Mouse (Mus musculus): ENCODE results near the gene Oas1d. TPM values are rescaled to one million over a fixed set of nuclear protein-coding genes. Genes with fewer than 3 reads are reported as not detected.
"Not testable (repeated sequence)": the region's sequence is repeated elsewhere in the genome, so short reads cannot be mapped to it uniquely, and the experiment has no call there.

The Oas1d gene
- not detected in 2 replicates for polyA plus RNA-seq (2012; ENCODE audit: insufficient read depth, insufficient read length, missing spikeins)

DNA sequence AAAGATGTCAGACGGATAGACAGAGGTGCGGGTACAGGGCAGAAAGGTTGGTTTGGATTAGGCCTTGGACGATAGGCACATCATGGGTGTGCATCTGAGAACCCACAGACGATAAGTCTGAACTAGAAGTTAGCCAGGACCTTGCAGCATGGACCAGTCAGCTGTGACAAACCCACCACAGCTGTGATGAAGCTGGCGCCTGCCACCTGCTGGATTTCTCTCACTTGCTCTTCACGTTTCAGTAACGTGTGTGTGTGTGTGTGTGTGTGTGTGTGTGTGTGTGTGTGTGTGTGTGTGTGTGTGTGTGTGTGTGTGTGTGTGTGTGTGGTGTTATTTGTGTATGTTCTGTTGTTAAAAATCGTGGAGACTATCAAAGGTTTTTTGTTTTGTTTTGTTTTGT is at the start of gene Oas1d:
TSS of gene Oas1d (plus strand) at position 333 of the 400 bp plus-strand sequence.
- H3K4me1 ChIP-seq (ENCODE audit: control insufficient read depth, insufficient read depth, insufficient read length, low read length); H3K4me3 ChIP-seq (ENCODE audit: insufficient read depth, low read depth, low read length); H3K27ac ChIP-seq (replicated peaks; ENCODE audit: low read depth, low read length): not testable (repeated sequence)

DNA sequence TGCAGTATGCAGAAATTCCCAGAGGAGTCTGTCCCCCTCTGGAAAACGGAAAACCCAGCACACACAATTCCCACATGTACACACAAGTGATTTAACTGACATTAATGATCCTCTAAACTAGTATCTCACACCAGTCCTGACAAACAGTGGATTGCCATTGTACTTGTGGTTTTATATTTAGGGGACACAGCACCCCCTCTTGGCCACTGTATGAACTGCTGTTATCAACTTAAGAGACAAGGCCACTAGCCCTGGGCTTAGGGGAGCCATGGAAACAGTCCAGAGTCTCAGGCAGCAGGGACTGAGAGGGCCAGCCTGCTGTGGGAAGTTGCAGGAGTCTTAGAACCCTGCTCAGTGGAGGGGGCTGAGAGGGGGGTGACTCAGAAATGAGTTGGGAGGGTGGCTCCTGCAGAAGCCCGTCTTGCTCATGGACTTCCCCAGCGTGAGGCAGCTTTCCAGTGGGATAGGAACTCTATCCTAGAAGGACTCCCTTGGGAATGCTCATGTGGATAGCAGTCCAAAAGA is 48.9 kb upstream of the Oas1d start:
- no peak overlapping the region for H3K4me3 ChIP-seq (ENCODE audit: insufficient read depth, low read depth, low read length)
- H3K4me1 ChIP-seq (ENCODE audit: control insufficient read depth, insufficient read depth, insufficient read length, low read length): no peaks in the 10 kb centered on the region
- H3K27ac ChIP-seq (replicated peaks; ENCODE audit: low read depth, low read length): no peak overlapping the region

- no peak overlapping the region for H3K4me3 ChIP-seq (ENCODE audit: insufficient read depth, low read depth, low read length)
- H3K4me1 ChIP-seq (ENCODE audit: control insufficient read depth, insufficient read depth, insufficient read length, low read length): no peaks in the 10 kb centered on the region
- H3K27ac ChIP-seq (replicated peaks; ENCODE audit: low read depth, low read length): no peak overlapping the region
Observed at GRCm38 (mm10) chr5:120869436-120870015, 44.8 kb upstream of the Oas1d start.

GRCm38 (mm10) chr5:120870081-120870480 is 44.3 kb upstream of the Oas1d start:
- no peaks in the 10 kb centered on the region for H3K4me1 ChIP-seq (ENCODE audit: control insufficient read depth, insufficient read depth, insufficient read length, low read length)
- H3K27ac ChIP-seq (replicated peaks; ENCODE audit: low read depth, low read length): no peak overlapping the region
- H3K4me3 ChIP-seq (ENCODE audit: insufficient read depth, low read depth, low read length): no peak overlapping the region

DNA sequence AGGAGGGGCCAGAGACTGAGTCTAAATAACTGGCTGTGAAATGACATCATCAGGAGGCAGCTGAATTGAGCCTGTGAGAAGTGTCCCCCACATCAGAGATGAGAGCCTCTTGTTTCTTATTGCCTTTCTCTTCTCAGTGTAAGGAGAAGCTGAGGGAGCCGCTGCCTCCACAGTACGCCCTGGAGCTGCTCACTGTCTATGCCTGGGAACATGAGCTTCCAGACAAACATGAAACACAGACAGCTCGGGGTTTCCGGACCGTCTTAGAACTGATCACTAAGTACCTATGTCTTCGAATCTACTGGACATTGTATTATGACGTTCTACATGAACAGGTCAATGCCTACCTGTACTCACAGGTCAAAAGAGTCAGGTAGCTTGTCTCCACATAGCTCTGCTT is 43.6 kb upstream of the Oas1d start:
- Histone ChIP-seq H3K4me1 (ENCODE audit: control insufficient read depth, insufficient read depth, insufficient read length, low read length) (no peaks in the 10 kb centered on the region), H3K27ac (replicated peaks; ENCODE audit: low read depth, low read length) (no peak overlapping the region), H3K4me3 (ENCODE audit: insufficient read depth, low read depth, low read length) (no peak overlapping the region)

DNA sequence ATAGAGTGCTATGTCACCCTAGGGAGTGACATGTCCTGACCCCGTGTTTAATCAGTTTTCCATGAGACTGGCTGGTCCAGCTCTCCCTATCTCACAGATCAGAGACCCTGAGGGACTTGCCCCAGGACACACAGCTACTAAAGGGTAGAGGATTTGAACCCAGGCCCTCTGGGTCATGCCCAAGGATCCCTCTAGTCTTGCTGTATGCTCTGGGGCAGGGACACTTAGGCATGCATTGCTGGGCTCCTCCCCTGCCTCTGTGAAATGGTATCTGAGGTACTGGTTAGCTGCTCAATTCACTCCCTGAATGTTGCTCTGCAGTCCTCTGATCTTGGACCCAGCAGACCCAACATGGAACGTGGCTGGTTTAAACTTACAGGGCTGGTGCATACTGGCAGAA is 42.9 kb upstream of the Oas1d start:
- H3K4me1 ChIP-seq (ENCODE audit: control insufficient read depth, insufficient read depth, insufficient read length, low read length): no peaks in the 10 kb centered on the region
- no peak overlapping the region for H3K27ac ChIP-seq (replicated peaks; ENCODE audit: low read depth, low read length)
- no peak overlapping the region for H3K4me3 ChIP-seq (ENCODE audit: insufficient read depth, low read depth, low read length)

DNA sequence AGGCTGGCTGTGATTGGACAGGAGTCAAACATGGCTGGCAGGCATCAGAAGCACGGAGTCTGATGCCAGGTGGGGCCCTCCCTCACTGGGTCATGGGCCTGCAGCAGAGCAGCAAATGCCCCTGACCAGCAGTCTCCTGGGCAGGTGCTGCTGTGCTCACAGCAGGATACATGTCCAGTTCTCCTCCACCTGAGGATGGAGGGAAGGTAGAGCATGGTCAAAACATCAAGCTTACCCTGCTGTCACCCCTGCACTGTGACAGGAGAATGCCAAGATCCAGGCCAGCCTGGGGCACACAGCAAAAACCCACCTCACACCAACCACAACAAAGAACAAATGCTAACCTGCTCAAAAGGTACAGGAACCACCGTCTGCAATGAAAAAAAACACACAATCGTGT is 37.5 kb upstream of the Oas1d start:
- not testable (repeated sequence) for H3K27ac ChIP-seq (replicated peaks; ENCODE audit: low read depth, low read length); H3K4me1 ChIP-seq (ENCODE audit: control insufficient read depth, insufficient read depth, insufficient read length, low read length); H3K4me3 ChIP-seq (ENCODE audit: insufficient read depth, low read depth, low read length)

DNA sequence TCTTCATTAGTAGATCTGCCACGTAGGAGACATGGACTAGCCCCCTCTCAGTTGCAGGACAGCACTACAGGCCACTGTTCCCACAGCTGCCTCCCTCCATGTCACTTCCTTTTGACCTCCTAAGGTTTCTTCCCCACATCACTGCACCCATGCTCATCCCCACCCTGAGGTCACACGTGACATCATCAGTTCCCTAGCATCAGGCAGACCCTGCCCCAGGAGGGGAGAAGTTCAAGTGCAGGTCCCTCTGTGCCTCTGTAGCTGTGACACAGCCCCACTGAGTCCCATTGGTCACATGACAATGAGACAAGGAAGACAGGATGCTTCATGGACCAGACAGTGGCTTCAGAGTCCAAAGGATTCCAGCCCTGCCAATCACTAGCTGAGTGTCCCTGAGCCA is 36.9 kb upstream of the Oas1d start:
- not testable (repeated sequence) for H3K27ac ChIP-seq (replicated peaks; ENCODE audit: low read depth, low read length); H3K4me1 ChIP-seq (ENCODE audit: control insufficient read depth, insufficient read depth, insufficient read length, low read length); H3K4me3 ChIP-seq (ENCODE audit: insufficient read depth, low read depth, low read length)

GRCm38 (mm10) chr5:120878803-120879202 is 35.5 kb upstream of the Oas1d start:
- not testable (repeated sequence) for H3K27ac ChIP-seq (replicated peaks; ENCODE audit: low read depth, low read length); H3K4me1 ChIP-seq (ENCODE audit: control insufficient read depth, insufficient read depth, insufficient read length, low read length)

GRCm38 (mm10) chr5:120881681-120882080 is 32.7 kb upstream of the Oas1d start:
- not testable (repeated sequence) for H3K4me3 ChIP-seq (ENCODE audit: insufficient read depth, low read depth, low read length); H3K27ac ChIP-seq (replicated peaks; ENCODE audit: low read depth, low read length); H3K4me1 ChIP-seq (ENCODE audit: control insufficient read depth, insufficient read depth, insufficient read length, low read length)

More at GRCm38 (mm10) chr5:120878803-120879202, 35.5 kb upstream of the Oas1d start:
- H3K4me3 ChIP-seq (ENCODE audit: insufficient read depth, low read depth, low read length): not testable (repeated sequence)

DNA sequence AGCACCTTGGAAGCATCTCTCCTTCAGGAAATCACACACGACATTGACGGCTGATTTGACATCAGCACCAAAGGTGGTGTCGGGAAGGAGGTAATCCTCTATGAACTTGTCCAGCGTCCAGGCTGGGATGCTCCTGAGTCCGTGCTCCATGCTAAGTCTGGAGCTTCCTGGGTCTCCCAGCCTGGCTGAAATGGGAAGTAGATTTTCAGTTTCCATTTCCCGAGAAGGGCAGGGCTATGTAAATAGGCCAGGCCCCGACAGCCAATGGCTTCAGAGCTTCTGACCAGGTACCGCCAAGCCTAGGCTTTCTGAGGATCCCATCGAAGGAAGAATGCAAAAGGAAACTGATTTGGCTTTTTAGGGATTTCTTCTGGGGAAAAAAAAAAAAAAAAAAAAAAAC is 26.9 kb upstream of the Oas1d start, which contains the start of gene Oas1g:
TSS of gene Oas1g (minus strand) at position 201 of the 400 bp plus-strand sequence.
- peak within 1 kb of the TSS; percentile 7; the same call in 1 of the 2 replicates for H3K4me3 ChIP-seq (ENCODE audit: insufficient read depth, low read depth, low read length)
- not testable (repeated sequence) for H3K4me1 ChIP-seq (ENCODE audit: control insufficient read depth, insufficient read depth, insufficient read length, low read length); H3K27ac ChIP-seq (replicated peaks; ENCODE audit: low read depth, low read length)

DNA sequence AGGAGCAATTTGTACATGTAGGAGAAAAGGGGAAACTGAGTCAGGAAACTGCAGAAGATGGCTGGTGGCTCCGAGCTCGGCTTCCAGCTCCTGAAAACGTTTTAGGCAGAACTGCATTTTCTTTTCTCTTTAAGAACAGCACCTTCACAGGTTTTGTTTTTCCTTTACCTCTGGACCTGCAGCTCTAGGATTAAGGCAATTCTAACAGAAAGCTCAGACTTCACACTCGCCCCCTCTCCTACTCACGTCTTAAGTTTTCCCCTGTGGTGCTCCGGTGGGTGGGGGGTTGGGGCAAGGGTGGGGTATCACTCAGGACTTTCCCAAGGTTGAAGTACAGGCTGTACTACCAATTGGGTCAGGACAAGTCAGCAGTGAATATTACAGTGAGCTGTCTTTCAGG is 26.5 kb upstream of the Oas1d start:
- Histone ChIP-seq H3K27ac (replicated peaks; ENCODE audit: low read depth, low read length) (no peak overlapping the region), H3K4me1 (ENCODE audit: control insufficient read depth, insufficient read depth, insufficient read length, low read length) (no peaks in the 10 kb centered on the region), H3K4me3 (ENCODE audit: insufficient read depth, low read depth, low read length) (no peak overlapping the region)

- H3K4me3 ChIP-seq (ENCODE audit: insufficient read depth, low read depth, low read length); H3K27ac ChIP-seq (replicated peaks; ENCODE audit: low read depth, low read length); H3K4me1 ChIP-seq (ENCODE audit: control insufficient read depth, insufficient read depth, insufficient read length, low read length): not testable (repeated sequence)
Observed at GRCm38 (mm10) chr5:120888294-120888815, 26.0 kb upstream of the Oas1d start.

- no peaks in the 10 kb centered on the region for H3K4me1 ChIP-seq (ENCODE audit: control insufficient read depth, insufficient read depth, insufficient read length, low read length)
- no peak overlapping the region for H3K27ac ChIP-seq (replicated peaks; ENCODE audit: low read depth, low read length)
- no peak overlapping the region for H3K4me3 ChIP-seq (ENCODE audit: insufficient read depth, low read depth, low read length)
Observed at GRCm38 (mm10) chr5:120890026-120890425, 24.3 kb upstream of the Oas1d start.

GRCm38 (mm10) chr5:120890991-120891390 is 23.3 kb upstream of the Oas1d start:
- H3K4me1 ChIP-seq (ENCODE audit: control insufficient read depth, insufficient read depth, insufficient read length, low read length): no peaks in the 10 kb centered on the region
- H3K27ac ChIP-seq (replicated peaks; ENCODE audit: low read depth, low read length): no peak overlapping the region
- no peak overlapping the region for H3K4me3 ChIP-seq (ENCODE audit: insufficient read depth, low read depth, low read length)

DNA sequence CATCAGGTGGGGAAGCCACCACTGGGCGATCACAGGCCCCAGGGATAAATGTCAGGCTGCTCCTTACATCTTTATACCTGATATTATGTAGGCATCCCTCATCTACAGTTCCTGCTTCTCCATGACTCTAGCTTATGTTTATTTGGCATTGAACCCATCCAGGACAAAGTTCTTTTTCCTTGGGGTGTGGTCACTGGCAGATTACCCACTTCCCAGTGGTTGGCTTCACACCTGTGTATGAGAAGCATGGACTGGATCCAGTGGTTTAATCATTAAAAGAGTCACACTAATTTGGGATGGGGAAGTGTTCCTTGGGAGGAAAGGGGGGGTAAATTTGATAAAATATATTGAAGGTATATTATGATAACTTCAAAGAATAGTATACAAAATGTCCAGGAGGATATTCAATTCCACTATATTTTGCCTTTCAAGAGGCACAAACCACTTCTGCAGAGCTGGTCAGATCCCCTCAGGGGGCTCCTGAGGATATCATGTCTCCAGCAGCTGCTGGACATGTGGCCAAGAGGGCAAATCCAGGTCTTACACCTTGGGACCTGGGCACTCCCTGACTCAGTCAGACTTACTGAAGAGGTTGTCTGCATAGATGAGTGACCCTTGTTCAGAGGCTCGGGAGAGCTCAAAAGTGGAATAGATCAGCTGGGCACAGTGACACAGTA is 22.6 kb upstream of the Oas1d start:
- not testable (repeated sequence) for H3K4me1 ChIP-seq (ENCODE audit: control insufficient read depth, insufficient read depth, insufficient read length, low read length); H3K27ac ChIP-seq (replicated peaks; ENCODE audit: low read depth, low read length); H3K4me3 ChIP-seq (ENCODE audit: insufficient read depth, low read depth, low read length)

Measured in brown adipose tissue, adult 24 weeks (tissue).